Mouse (Mus musculus): ENCODE results near the gene Olfr1191-ps1. TPM values are rescaled to one million over a fixed set of nuclear protein-coding genes. Genes with fewer than 3 reads are reported as not detected.

Olfr1191-ps1 gene
- not detected for polyA plus RNA-seq (2015; fragmentation: Illumina TruSeq; extraction: RNeasy Lipid Tissue Mini Kit (QIAGEN cat#74804); ENCODE audit: insufficient read depth, low read depth, low replicate concordance)

GRCm38 (mm10) chr2:88640242-88640641, at the start of gene Olfr1191-ps1:
Gene Olfr1191-ps1 (plus strand): TSS chr2:88640542.

GRCm38 (mm10) chr2:88648209-88648608, 7.9 kb downstream of the Olfr1191-ps1 start, which contains the start of gene Olfr1192-ps1:
Gene Olfr1192-ps1 (plus strand): TSS chr2:88648509.

DNA sequence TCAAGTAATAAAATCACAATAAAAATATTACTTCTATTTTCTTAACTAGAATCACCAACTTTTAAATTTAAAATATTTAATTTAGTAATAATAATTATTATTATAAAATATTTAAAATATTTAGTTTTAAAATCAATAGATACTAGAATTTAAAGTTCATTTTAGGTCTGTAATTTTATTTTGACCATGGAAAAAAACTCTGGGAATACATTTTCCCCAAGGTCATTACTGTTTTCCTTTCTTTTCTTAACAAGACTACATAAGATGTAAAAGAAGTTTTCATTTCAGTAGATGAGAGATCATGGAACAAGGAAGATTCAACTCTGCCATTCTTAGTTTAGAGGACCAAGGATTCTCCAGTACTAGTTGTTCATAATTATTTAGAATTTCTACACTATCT, 35.0 kb downstream of the Olfr1191-ps1 start, which contains the start of gene Olfr1193:
TSS of gene Olfr1193 (plus strand) at position 301 of the 400 bp plus-strand sequence.

DNA sequence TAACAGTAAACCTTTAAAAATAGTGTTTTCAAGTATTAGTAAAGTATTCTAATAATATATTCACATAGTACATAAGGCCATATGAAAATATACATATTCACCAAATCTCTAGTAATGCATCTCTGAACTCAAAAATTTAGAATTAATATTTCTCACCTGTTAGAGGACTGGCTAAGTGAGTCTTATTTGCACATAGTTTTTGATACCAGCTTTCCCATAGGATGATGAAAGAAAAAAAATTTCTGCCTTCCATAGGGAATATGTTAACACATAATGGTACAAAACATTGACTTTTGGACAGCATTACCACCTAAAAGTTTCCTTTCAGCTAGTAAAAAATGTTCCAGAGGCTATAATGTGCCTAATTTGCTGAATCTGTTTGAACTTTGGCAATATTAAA, 48.7 kb downstream of the Olfr1191-ps1 start, which contains the start of gene Olfr1195:
TSS of gene Olfr1195 (minus strand) at position 101 of the 400 bp plus-strand sequence.

Other genes with a start within 250 kb of the Olfr1191-ps1 start
- gene Olfr1179, start 234.1 kb upstream of the Olfr1191-ps1 start, polyA plus RNA-seq (2015; fragmentation: Illumina TruSeq; extraction: RNeasy Lipid Tissue Mini Kit (QIAGEN cat#74804); ENCODE audit: insufficient read depth, low read depth, low replicate concordance), result not detected
- gene Olfr1180, start 221.4 kb upstream of the Olfr1191-ps1 start, polyA plus RNA-seq (2015; fragmentation: Illumina TruSeq; extraction: RNeasy Lipid Tissue Mini Kit (QIAGEN cat#74804); ENCODE audit: insufficient read depth, low read depth, low replicate concordance), result not detected
- not detected for gene Olfr1181, start 214.4 kb upstream of the Olfr1191-ps1 start, polyA plus RNA-seq (2015; fragmentation: Illumina TruSeq; extraction: RNeasy Lipid Tissue Mini Kit (QIAGEN cat#74804); ENCODE audit: insufficient read depth, low read depth, low replicate concordance)
- not detected for gene Gm13757, start 191.4 kb upstream of the Olfr1191-ps1 start, polyA plus RNA-seq (2015; fragmentation: Illumina TruSeq; extraction: RNeasy Lipid Tissue Mini Kit (QIAGEN cat#74804); ENCODE audit: insufficient read depth, low read depth, low replicate concordance)
- gene Olfr1183, start 185.7 kb upstream of the Olfr1191-ps1 start, polyA plus RNA-seq (2015; fragmentation: Illumina TruSeq; extraction: RNeasy Lipid Tissue Mini Kit (QIAGEN cat#74804); ENCODE audit: insufficient read depth, low read depth, low replicate concordance), result not detected
- not detected for gene Olfr1184, start 156.9 kb upstream of the Olfr1191-ps1 start, polyA plus RNA-seq (2015; fragmentation: Illumina TruSeq; extraction: RNeasy Lipid Tissue Mini Kit (QIAGEN cat#74804); ENCODE audit: insufficient read depth, low read depth, low replicate concordance)
- not detected for gene Olfr1185-ps1, start 147.2 kb upstream of the Olfr1191-ps1 start, polyA plus RNA-seq (2015; fragmentation: Illumina TruSeq; extraction: RNeasy Lipid Tissue Mini Kit (QIAGEN cat#74804); ENCODE audit: insufficient read depth, low read depth, low replicate concordance)
- not detected for gene Olfr1186, start 122.0 kb upstream of the Olfr1191-ps1 start, polyA plus RNA-seq (2015; fragmentation: Illumina TruSeq; extraction: RNeasy Lipid Tissue Mini Kit (QIAGEN cat#74804); ENCODE audit: insufficient read depth, low read depth, low replicate concordance)
- gene Olfr1188, start 83.6 kb upstream of the Olfr1191-ps1 start, polyA plus RNA-seq (2015; fragmentation: Illumina TruSeq; extraction: RNeasy Lipid Tissue Mini Kit (QIAGEN cat#74804); ENCODE audit: insufficient read depth, low read depth, low replicate concordance), result not detected
- gene Olfr1189, start 54.1 kb upstream of the Olfr1191-ps1 start, polyA plus RNA-seq (2015; fragmentation: Illumina TruSeq; extraction: RNeasy Lipid Tissue Mini Kit (QIAGEN cat#74804); ENCODE audit: insufficient read depth, low read depth, low replicate concordance), result not detected
- not detected for gene Olfr1192-ps1, start 8.0 kb downstream of the Olfr1191-ps1 start, polyA plus RNA-seq (2015; fragmentation: Illumina TruSeq; extraction: RNeasy Lipid Tissue Mini Kit (QIAGEN cat#74804); ENCODE audit: insufficient read depth, low read depth, low replicate concordance)
- not detected for gene Olfr1193, start 35.1 kb downstream of the Olfr1191-ps1 start, polyA plus RNA-seq (2015; fragmentation: Illumina TruSeq; extraction: RNeasy Lipid Tissue Mini Kit (QIAGEN cat#74804); ENCODE audit: insufficient read depth, low read depth, low replicate concordance)
- gene Olfr1195, start 48.6 kb downstream of the Olfr1191-ps1 start, polyA plus RNA-seq (2015; fragmentation: Illumina TruSeq; extraction: RNeasy Lipid Tissue Mini Kit (QIAGEN cat#74804); ENCODE audit: insufficient read depth, low read depth, low replicate concordance), result not detected
- not detected for gene Olfr1196, start 64.1 kb downstream of the Olfr1191-ps1 start, polyA plus RNA-seq (2015; fragmentation: Illumina TruSeq; extraction: RNeasy Lipid Tissue Mini Kit (QIAGEN cat#74804); ENCODE audit: insufficient read depth, low read depth, low replicate concordance)
- gene Olfr1197, start 91.8 kb downstream of the Olfr1191-ps1 start, polyA plus RNA-seq (2015; fragmentation: Illumina TruSeq; extraction: RNeasy Lipid Tissue Mini Kit (QIAGEN cat#74804); ENCODE audit: insufficient read depth, low read depth, low replicate concordance), result not detected
- not detected for gene Olfr1198, start 110.8 kb downstream of the Olfr1191-ps1 start, polyA plus RNA-seq (2015; fragmentation: Illumina TruSeq; extraction: RNeasy Lipid Tissue Mini Kit (QIAGEN cat#74804); ENCODE audit: insufficient read depth, low read depth, low replicate concordance)
- not detected for gene Olfr1199, start 119.9 kb downstream of the Olfr1191-ps1 start, polyA plus RNA-seq (2015; fragmentation: Illumina TruSeq; extraction: RNeasy Lipid Tissue Mini Kit (QIAGEN cat#74804); ENCODE audit: insufficient read depth, low read depth, low replicate concordance)
- not detected for gene Olfr1200, start 129.9 kb downstream of the Olfr1191-ps1 start, polyA plus RNA-seq (2015; fragmentation: Illumina TruSeq; extraction: RNeasy Lipid Tissue Mini Kit (QIAGEN cat#74804); ENCODE audit: insufficient read depth, low read depth, low replicate concordance)
- not detected for gene Olfr1201, start 152.5 kb downstream of the Olfr1191-ps1 start, polyA plus RNA-seq (2015; fragmentation: Illumina TruSeq; extraction: RNeasy Lipid Tissue Mini Kit (QIAGEN cat#74804); ENCODE audit: insufficient read depth, low read depth, low replicate concordance)
- gene Olfr1202, start 174.0 kb downstream of the Olfr1191-ps1 start, polyA plus RNA-seq (2015; fragmentation: Illumina TruSeq; extraction: RNeasy Lipid Tissue Mini Kit (QIAGEN cat#74804); ENCODE audit: insufficient read depth, low read depth, low replicate concordance), result not detected
- gene Olfr1205, start 189.2 kb downstream of the Olfr1191-ps1 start, polyA plus RNA-seq (2015; fragmentation: Illumina TruSeq; extraction: RNeasy Lipid Tissue Mini Kit (QIAGEN cat#74804); ENCODE audit: insufficient read depth, low read depth, low replicate concordance), result not detected
- gene Olfr1204, start 208.8 kb downstream of the Olfr1191-ps1 start, polyA plus RNA-seq (2015; fragmentation: Illumina TruSeq; extraction: RNeasy Lipid Tissue Mini Kit (QIAGEN cat#74804); ENCODE audit: insufficient read depth, low read depth, low replicate concordance), result not detected
- not detected for gene Olfr1206, start 222.7 kb downstream of the Olfr1191-ps1 start, polyA plus RNA-seq (2015; fragmentation: Illumina TruSeq; extraction: RNeasy Lipid Tissue Mini Kit (QIAGEN cat#74804); ENCODE audit: insufficient read depth, low read depth, low replicate concordance)

Measured in pancreas, adult 10 weeks (tissue).